Mouse (Mus musculus): ENCODE results near the gene Smpd1.

DNA sequence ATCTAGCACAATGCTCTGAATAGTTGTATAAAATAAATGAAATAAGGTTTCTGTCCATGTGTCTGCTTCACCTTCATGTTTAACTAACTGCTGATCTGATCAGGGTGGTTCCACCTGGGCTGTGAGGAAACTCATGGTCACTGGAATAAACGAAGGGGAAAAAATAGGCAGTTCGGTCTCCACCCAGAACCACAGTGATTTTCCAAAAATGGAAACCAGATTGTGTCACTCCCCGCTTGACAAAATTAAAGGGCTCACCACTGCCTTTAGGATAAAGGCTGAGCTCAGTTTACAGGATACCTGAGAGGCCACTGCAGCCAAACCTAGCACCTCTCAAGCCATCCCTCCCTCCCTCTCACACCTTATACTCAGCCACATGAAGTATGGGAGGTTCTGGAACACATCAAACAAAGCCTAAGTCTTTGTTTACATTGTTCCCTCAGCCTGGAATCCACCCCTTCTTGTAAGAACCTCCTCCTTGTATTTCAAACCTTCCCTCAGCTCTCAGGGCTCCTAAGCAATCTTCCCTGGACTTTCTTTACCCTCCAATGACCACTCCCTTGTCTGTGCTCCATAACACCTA, 22.1 kb downstream of the Smpd1 start:
- TF ChIP-seq CTCF (IDR thresholded peaks at IDR 0.05; ENCODE audit: low read depth, low read length): no peak
- TF ChIP-seq GATA2 (IDR thresholded peaks at IDR 0.05; ENCODE audit: borderline replicate concordance, low read depth, low read length): no peak
- TF ChIP-seq GATA1 (IDR thresholded peaks at IDR 0.05; ENCODE audit: borderline replicate concordance, low read length): no peak
- TF ChIP-seq TAL1 (conservative IDR thresholded peaks at IDR 0.05; ENCODE audit: low read depth, low read length): no peak
